Mouse (Mus musculus): ENCODE results near the gene Gk. TPM values are rescaled to one million over a fixed set of nuclear protein-coding genes. Genes with fewer than 3 reads are reported as not detected.
A peak's percentile ranks its signal among the peaks of the same experiment; 100 is the strongest.

Gene Gk
- total and polyA plus RNA-seq, 2 experiments from 2014 or later, result 18.7 to 24.0 TPM

GRCm38 (mm10) chrX:85777141-85777540 lies 522 bp upstream of the Gk start:
- Histone ChIP-seq H3K27ac (ENCODE audit: low read depth) (peak overlapping the region; percentile 97), H3K4me1 (ENCODE audit: control insufficient read depth, insufficient read depth) (no peaks in the 10 kb centered on the region), H3K9me3 (replicated peaks; ENCODE audit: control insufficient read depth, low read length) (no peaks in the 10 kb centered on the region), H3K27me3 (ENCODE audit: control insufficient read depth, insufficient read depth, low read length) (no peaks in the 10 kb centered on the region), H3K9ac (replicated peaks; ENCODE audit: low read depth, low read length) (peak overlapping the region; percentile 65), H3K4me3 (ENCODE audit: low read depth, low read length) (peak overlapping the region; percentile 52), H3K4me2 (ENCODE audit: low read depth, low read length) (peak overlapping the region; percentile 59), H3K36me3 (replicated peaks; ENCODE audit: control insufficient read depth, insufficient read depth, low read length) (no peaks in the 10 kb centered on the region)
- peak; percentile 58 for DNase-seq (ENCODE audit: low spot score)
- ATAC-seq (ENCODE audit: insufficient read depth, low read depth), result peak; percentile 53
- 14% methylated on average over 17 of the region's 17 CpGs for WGBS
- TF ChIP-seq EP300 (IDR thresholded peaks at IDR 0.05; ENCODE audit: low read depth) (no peak), CTCF (IDR thresholded peaks at IDR 0.05; ENCODE audit: low read depth) (no peak)

DNA sequence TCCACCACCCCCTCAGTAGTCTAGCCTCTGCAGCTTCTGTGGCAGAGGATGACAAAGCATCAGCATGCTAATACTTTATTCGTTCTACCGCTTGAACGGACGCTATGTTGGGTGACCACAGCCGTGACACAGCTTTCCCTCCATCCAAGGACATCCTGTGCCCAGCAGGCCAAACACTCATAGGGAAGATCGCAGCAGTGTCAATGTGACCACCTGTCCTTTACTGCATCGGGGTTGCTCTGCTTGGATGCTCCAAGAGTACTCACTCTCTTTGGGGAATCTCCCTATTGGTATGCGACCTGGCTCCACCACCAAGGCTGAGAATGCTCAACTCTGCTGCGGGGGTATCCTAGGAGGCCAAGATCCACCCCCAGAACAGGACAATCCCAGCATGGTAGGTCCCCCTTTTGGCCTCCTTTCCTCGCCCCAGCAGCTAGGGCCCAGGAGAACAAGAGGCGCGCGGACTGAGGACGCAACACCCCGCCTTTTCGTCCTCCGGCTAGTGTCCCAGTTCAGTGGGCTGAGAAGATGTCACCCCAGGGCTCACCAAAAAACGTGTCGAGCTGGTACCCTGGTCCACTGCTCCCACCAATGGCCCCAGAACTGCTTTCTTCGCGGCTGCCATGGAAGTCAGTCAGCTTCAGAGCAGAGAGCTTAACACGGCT lies 608 bp downstream of the Gk start:
- no peaks in the 10 kb centered on the region for H3K9me3 ChIP-seq (replicated peaks; ENCODE audit: control insufficient read depth, low read length)
- H3K4me2 ChIP-seq (ENCODE audit: low read depth, low read length), result peak overlapping the region; percentile 63
- H3K4me3 ChIP-seq (ENCODE audit: low read depth, low read length), result peak overlapping the region; percentile 52
- WGBS, result 14% methylated on average over 22 of the region's 22 CpGs
- peak overlapping the region; percentile 87 for H3K27ac ChIP-seq (ENCODE audit: low read depth)
- ATAC-seq (ENCODE audit: insufficient read depth, low read depth) (peak; percentile 8), DNase-seq (ENCODE audit: low spot score) (no peak)
- no peaks in the 10 kb centered on the region for H3K27me3 ChIP-seq (ENCODE audit: control insufficient read depth, insufficient read depth, low read length)
- H3K9ac ChIP-seq (replicated peaks; ENCODE audit: low read depth, low read length), result peak overlapping the region; percentile 59
- no peaks in the 10 kb centered on the region for H3K4me1 ChIP-seq (ENCODE audit: control insufficient read depth, insufficient read depth)
- H3K36me3 ChIP-seq (replicated peaks; ENCODE audit: control insufficient read depth, insufficient read depth, low read length), result no peaks in the 10 kb centered on the region
- TF ChIP-seq CTCF (IDR thresholded peaks at IDR 0.05; ENCODE audit: low read depth) (no peak), EP300 (IDR thresholded peaks at IDR 0.05; ENCODE audit: low read depth) (no peak)

DNA sequence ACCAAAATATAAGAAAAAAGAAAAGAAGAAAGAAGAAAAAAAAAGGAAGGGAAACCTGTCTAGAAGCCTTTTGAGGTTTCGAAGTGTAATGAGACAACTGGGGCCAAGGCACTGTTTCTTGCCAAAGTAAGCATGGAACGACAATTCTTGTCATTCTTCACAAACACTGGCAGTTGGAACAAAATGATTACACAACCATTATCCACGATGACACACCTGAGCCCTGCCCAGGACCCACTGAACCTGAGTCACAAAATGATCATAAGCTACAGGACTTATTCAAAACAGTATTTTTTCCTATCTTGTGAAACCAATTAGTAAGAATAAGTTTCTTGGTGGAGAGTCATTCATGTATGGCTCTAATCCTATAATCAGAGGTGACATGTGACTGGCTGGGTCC lies 5.3 kb downstream of the Gk start:
- Histone ChIP-seq H3K9me3 (replicated peaks; ENCODE audit: control insufficient read depth, low read length) (no peaks in the 10 kb centered on the region), H3K27me3 (ENCODE audit: control insufficient read depth, insufficient read depth, low read length) (no peaks in the 10 kb centered on the region), H3K4me1 (ENCODE audit: control insufficient read depth, insufficient read depth) (no peaks in the 10 kb centered on the region), H3K9ac (replicated peaks; ENCODE audit: low read depth, low read length) (no peak overlapping the region), H3K4me2 (ENCODE audit: low read depth, low read length) (no peak overlapping the region), H3K36me3 (replicated peaks; ENCODE audit: control insufficient read depth, insufficient read depth, low read length) (no peaks in the 10 kb centered on the region), H3K4me3 (ENCODE audit: low read depth, low read length) (no peak overlapping the region), H3K27ac (ENCODE audit: low read depth) (no peak overlapping the region)
- TF ChIP-seq CTCF (IDR thresholded peaks at IDR 0.05; ENCODE audit: low read depth) (no peak), EP300 (IDR thresholded peaks at IDR 0.05; ENCODE audit: low read depth) (no peak)
- DNase-seq (ENCODE audit: low spot score), result no peak
- no peak for ATAC-seq (ENCODE audit: insufficient read depth, low read depth)
- 52% methylated on average over 3 of the region's 3 CpGs for WGBS

- no peak for DNase-seq (ENCODE audit: low spot score)
- 63% methylated on average over 3 of the region's 3 CpGs for whole genome bisulfite sequencing
- no peak overlapping the region for H3K4me3 ChIP-seq (ENCODE audit: low read depth, low read length)
- H3K27me3 ChIP-seq (ENCODE audit: control insufficient read depth, insufficient read depth, low read length), result no peaks in the 10 kb centered on the region
- H3K36me3 ChIP-seq (replicated peaks; ENCODE audit: control insufficient read depth, insufficient read depth, low read length), result no peaks in the 10 kb centered on the region
- H3K9me3 ChIP-seq (replicated peaks; ENCODE audit: control insufficient read depth, low read length), result no peaks in the 10 kb centered on the region
- H3K4me2 ChIP-seq (ENCODE audit: low read depth, low read length), result no peak overlapping the region
- H3K27ac ChIP-seq (ENCODE audit: low read depth), result no peak overlapping the region
- TF ChIP-seq CTCF (IDR thresholded peaks at IDR 0.05; ENCODE audit: low read depth) (no peak), EP300 (IDR thresholded peaks at IDR 0.05; ENCODE audit: low read depth) (no peak)
- H3K9ac ChIP-seq (replicated peaks; ENCODE audit: low read depth, low read length), result no peak overlapping the region
- ATAC-seq (ENCODE audit: insufficient read depth, low read depth), result no peak
- H3K4me1 ChIP-seq (ENCODE audit: control insufficient read depth, insufficient read depth), result no peaks in the 10 kb centered on the region
These were observed 5.9 kb downstream of the Gk start for GRCm38 (mm10) chrX:85770747-85771146.

- 82% methylated on average over 2 of the region's 2 CpGs for WGBS
- ATAC-seq (ENCODE audit: insufficient read depth, low read depth), result no peak
- no peak overlapping the region for H3K4me3 ChIP-seq (ENCODE audit: low read depth, low read length)
These were observed 8.0 kb downstream of the Gk start for GRCm38 (mm10) chrX:85768578-85768977.

GRCm38 (mm10) chrX:85756005-85756404 lies 20.6 kb downstream of the Gk start:
- DNase-seq (ENCODE audit: low spot score) (no peak), ATAC-seq (ENCODE audit: insufficient read depth, low read depth) (no peak)
- H3K9ac ChIP-seq (replicated peaks; ENCODE audit: low read depth, low read length), result no peak overlapping the region
- no peaks in the 10 kb centered on the region for H3K36me3 ChIP-seq (replicated peaks; ENCODE audit: control insufficient read depth, insufficient read depth, low read length)
- TF ChIP-seq CTCF (IDR thresholded peaks at IDR 0.05; ENCODE audit: low read depth) (no peak), EP300 (IDR thresholded peaks at IDR 0.05; ENCODE audit: low read depth) (no peak)
- H3K27me3 ChIP-seq (ENCODE audit: control insufficient read depth, insufficient read depth, low read length), result no peaks in the 10 kb centered on the region
- no peak overlapping the region for H3K4me3 ChIP-seq (ENCODE audit: low read depth, low read length)
- no peaks in the 10 kb centered on the region for H3K4me1 ChIP-seq (ENCODE audit: control insufficient read depth, insufficient read depth)
- H3K9me3 ChIP-seq (replicated peaks; ENCODE audit: control insufficient read depth, low read length), result no peaks in the 10 kb centered on the region
- H3K27ac ChIP-seq (ENCODE audit: low read depth), result no peak overlapping the region
- 24% methylated on average over 3 of the region's 3 CpGs for WGBS
- no peak overlapping the region for H3K4me2 ChIP-seq (ENCODE audit: low read depth, low read length)

More at GRCm38 (mm10) chrX:85768578-85768977, 8.0 kb downstream of the Gk start:
- Histone ChIP-seq H3K4me2 (ENCODE audit: low read depth, low read length) (no peak overlapping the region), H3K36me3 (replicated peaks; ENCODE audit: control insufficient read depth, insufficient read depth, low read length) (no peaks in the 10 kb centered on the region), H3K27me3 (ENCODE audit: control insufficient read depth, insufficient read depth, low read length) (no peaks in the 10 kb centered on the region), H3K9me3 (replicated peaks; ENCODE audit: control insufficient read depth, low read length) (no peaks in the 10 kb centered on the region), H3K9ac (replicated peaks; ENCODE audit: low read depth, low read length) (no peak overlapping the region), H3K4me1 (ENCODE audit: control insufficient read depth, insufficient read depth) (no peaks in the 10 kb centered on the region), H3K27ac (ENCODE audit: low read depth) (no peak overlapping the region)
- no peak for TF ChIP-seq CTCF (IDR thresholded peaks at IDR 0.05; ENCODE audit: low read depth)
- no peak for TF ChIP-seq EP300 (IDR thresholded peaks at IDR 0.05; ENCODE audit: low read depth)
- no peak for DNase-seq (ENCODE audit: low spot score)

Data from heart, postnatal 0 days (tissue).